Comparison of ENCODE assay signal across 18 mouse cellular contexts in the genomic region with DNA sequence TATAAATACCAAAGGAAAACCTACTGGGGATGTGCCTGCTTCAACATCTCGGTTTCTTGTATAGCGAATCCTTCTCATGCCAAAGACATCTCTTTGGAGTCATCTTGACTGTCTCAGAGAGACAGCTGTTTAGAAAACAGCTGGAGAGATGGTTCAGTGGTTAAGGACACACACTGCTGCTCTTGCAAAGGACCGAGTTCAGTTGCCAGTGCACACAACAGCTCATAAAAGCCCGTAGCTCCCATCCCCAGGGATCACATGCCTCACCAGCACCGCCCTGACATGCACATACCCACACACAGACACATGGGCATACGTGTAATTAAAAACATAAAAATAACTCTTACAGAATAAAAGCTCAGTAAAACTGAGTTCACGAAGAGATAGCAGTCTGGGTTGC. TPM values are rescaled to one million over a fixed set of nuclear protein-coding genes. Genes with fewer than 3 reads are reported as not detected.
DNase-seq lines count a peak whose midpoint lies in the region; ATAC-seq and TF ChIP-seq lines count a peak whose summit lies in the region.
"Had no signal": no experiment of that assay in that cellular context is flagged by ENCODE, and none has a peak within 500 bp of the region (broad histone marks: within the 10 kb centered on the region; RNA-seq: fewer than 3 reads in every experiment).

No protein-coding gene starts in this region.

- 82% methylated on average over 7 of the region's 7 CpGs for WGBS in heart, adult 2 months
- WGBS in limb, embryonic 11.5 days: 80% methylated on average over 7 of the region's 7 CpGs
- WGBS in limb, embryonic 10.5 days: 85% methylated on average over 7 of the region's 7 CpGs
- WGBS in limb, embryonic 12.5 days: 61% methylated on average over 7 of the region's 7 CpGs

- H3K9me3 ChIP-seq in limb, embryonic 11.5 days (ENCODE audit: control insufficient read depth, low read length): no peaks in the 10 kb centered on the region
- H3K9me3 ChIP-seq in limb, embryonic 10.5 days (replicated peaks): no peaks in the 10 kb centered on the region
- H3K9me3 ChIP-seq in CH12.LX (replicated peaks; ENCODE audit: low read length): no peaks in the 10 kb centered on the region
- H3K9me3 ChIP-seq in limb, embryonic 12.5 days: no peaks in the 10 kb centered on the region
- H3K9me3 ChIP-seq: forebrain, embryonic 13.5 days; hindbrain, embryonic 15.5 days; liver, embryonic 15.5 days; midbrain, embryonic 15.5 days had no signal

- no peaks in the 10 kb centered on the region for H3K27me3 ChIP-seq in heart, adult 2 months (ENCODE audit: control insufficient read depth, insufficient read depth, low read length)
- H3K27me3 ChIP-seq in limb, embryonic 11.5 days (ENCODE audit: control insufficient read depth, insufficient read depth, low read length): no peaks in the 10 kb centered on the region
- 0 out of 2 replicates have a peak, but pooled peaks cover 5% of the 10 kb centered on the region for H3K27me3 ChIP-seq in limb, embryonic 10.5 days (ENCODE audit: low read depth, poor library complexity, severe bottlenecking)
- no peaks in the 10 kb centered on the region for H3K27me3 ChIP-seq in CH12.LX (replicated peaks)
- no peaks in the 10 kb centered on the region; the same call in 1 of the 2 replicates for H3K27me3 ChIP-seq in limb, embryonic 12.5 days
- H3K27me3 ChIP-seq: forebrain, embryonic 13.5 days; hindbrain, embryonic 15.5 days; liver, embryonic 15.5 days; midbrain, embryonic 15.5 days; Patski had no signal

- ATAC-seq in limb, embryonic 11.5 days (ENCODE audit: insufficient number of reproducible peaks, low FRiP score, low TSS enrichment, low read depth): no peak
- ATAC-seq in limb, embryonic 12.5 days (ENCODE audit: insufficient number of reproducible peaks, insufficient read depth, low FRiP score, low TSS enrichment, low read depth): no peak
- ATAC-seq: forebrain, embryonic 13.5 days; Patski had no signal

- dilution Hi-C loops in CH12.LX (cut with MboI; ENCODE audit: extremely low pct_ligation_motif_present, extremely low pct_unique_long_range_greater_than_20kb, low sequenced_read_pairs): no loop called here

- intact Hi-C loops in heart, adult 2 months (cut with DNase I): loop anchor here (5.0 kb wide), 2 partner anchors 101 to 329 kb away; no protein-coding TSS in a partner anchor
- intact Hi-C loops in heart, postnatal 14 days (cut with DNase I): no loop called here
- intact Hi-C loops in gastrocnemius, adult 2 months (cut with DNase I): no loop called here

- TF ChIP-seq EP300 in heart, adult 2 months (IDR thresholded peaks at IDR 0.05; ENCODE audit: insufficient read depth, low read depth, low read length): no peak
- no peak for TF ChIP-seq EP300 in CH12.LX (IDR thresholded peaks at IDR 0.05; ENCODE audit: low read length)

- DNase-seq in heart, adult 2 months: no peak
- DNase-seq in heart, postnatal 14 days: no peak
- no peak for DNase-seq in limb, embryonic 11.5 days (ENCODE audit: low spot score)
- DNase-seq in limb, embryonic 10.5 days (ENCODE audit: low spot score): no peak
- peak; percentile 16 for DNase-seq in CH12.LX (ENCODE audit: extremely low read depth)
- no peak for DNase-seq in gastrocnemius, adult 2 months
- no peak for DNase-seq in layer of hippocampus, adult 9-11 months
- DNase-seq: cerebellum, postnatal 14 days; kidney, adult 9 months had no signal

- no peak overlapping the region for H3K4me3 ChIP-seq in heart, adult 2 months
- H3K4me3 ChIP-seq in limb, embryonic 11.5 days (ENCODE audit: low read depth, low read length): no peak overlapping the region
- no peak overlapping the region for H3K4me3 ChIP-seq in limb, embryonic 10.5 days
- no peak overlapping the region for H3K4me3 ChIP-seq in CH12.LX (replicated peaks in 1 of 3; ENCODE audit: low read depth in 2 of 3, low read length in 2 of 3, poor library complexity in 1 of 3)
- no peak overlapping the region for H3K4me3 ChIP-seq in limb, embryonic 12.5 days (replicated peaks)
- no peak overlapping the region for H3K4me3 ChIP-seq in gastrocnemius, adult 2 months
- H3K4me3 ChIP-seq: forebrain, embryonic 13.5 days; hindbrain, embryonic 15.5 days; liver, embryonic 15.5 days; midbrain, embryonic 15.5 days had no signal

- TF ChIP-seq CTCF in heart, adult 2 months (IDR thresholded peaks at IDR 0.05): no peak
- TF ChIP-seq CTCF in CH12.LX (conservative IDR thresholded peaks at IDR 0.05 in 1 of 2, IDR thresholded peaks at IDR 0.05 in 1 of 2; ENCODE audit: low read depth in 2 of 2, low read length in 2 of 2): no peak
- no peak for TF ChIP-seq CTCF in gastrocnemius, adult 2 months (IDR thresholded peaks at IDR 0.05)

- no peak for TF ChIP-seq POLR2A in heart, adult 2 months (IDR thresholded peaks at IDR 0.05; ENCODE audit: insufficient read depth, low read depth, low read length)
- no peak for TF ChIP-seq POLR2A in CH12.LX (IDR thresholded peaks at IDR 0.05; ENCODE audit: low read depth, low read length)

- TF ChIP-seq RAD21 in CH12.LX (IDR thresholded peaks at IDR 0.05; ENCODE audit: low read depth, low read length): no peak

- in situ Hi-C loops in CH12.LX (cut with MboI; ENCODE audit: low pct_ligation_motif_present, low pct_unique_long_range_greater_than_20kb, low sequenced_read_pairs): no loop called here

- H3K79me2 ChIP-seq in heart, adult 2 months (replicated peaks; ENCODE audit: control insufficient read depth, insufficient read depth, low read length): no peaks in the 10 kb centered on the region
- H3K79me2 ChIP-seq in CH12.LX (replicated peaks; ENCODE audit: control insufficient read depth, extremely low read depth, insufficient read depth, poor library complexity, severe bottlenecking): no peaks in the 10 kb centered on the region

- H3K4me1 ChIP-seq in heart, adult 2 months (ENCODE audit: control insufficient read depth, insufficient read depth, low read length): peaks cover 6% of the 10 kb centered on the region
- H3K4me1 ChIP-seq in limb, embryonic 11.5 days (ENCODE audit: control insufficient read depth, insufficient read depth, low read length): 0 out of 2 replicates have a peak, but pooled peaks cover 2% of the 10 kb centered on the region
- peaks cover 32% of the 10 kb centered on the region for H3K4me1 ChIP-seq in limb, embryonic 10.5 days
- peaks cover 0 to 30% of the 10 kb centered on the region in 2 experiments; a peak in 2 of 4 replicates for H3K4me1 ChIP-seq in CH12.LX (ENCODE audit: control insufficient read depth in 1 of 2, insufficient read depth in 2 of 2)
- H3K4me1 ChIP-seq in limb, embryonic 12.5 days (replicated peaks): peaks cover 33% of the 10 kb centered on the region
- H3K4me1 ChIP-seq: liver, embryonic 15.5 days; midbrain, embryonic 15.5 days had no signal

- no peak overlapping the region for H3K9ac ChIP-seq in heart, adult 2 months (ENCODE audit: low read depth, low read length)
- no peak overlapping the region for H3K9ac ChIP-seq in limb, embryonic 11.5 days (ENCODE audit: low read length)
- H3K9ac ChIP-seq in CH12.LX (ENCODE audit: insufficient read depth, low read depth): no peak overlapping the region
- no peak overlapping the region for H3K9ac ChIP-seq in limb, embryonic 12.5 days (replicated peaks)
- H3K9ac ChIP-seq: forebrain, embryonic 13.5 days; hindbrain, embryonic 15.5 days; liver, embryonic 15.5 days; midbrain, embryonic 15.5 days had no signal

- H3K36me3 ChIP-seq in heart, adult 2 months (ENCODE audit: control insufficient read depth, insufficient read depth, low read length): no peaks in the 10 kb centered on the region
- no peaks in the 10 kb centered on the region for H3K36me3 ChIP-seq in limb, embryonic 11.5 days (ENCODE audit: control insufficient read depth, insufficient read depth, low read length)
- H3K36me3 ChIP-seq in limb, embryonic 10.5 days: no peaks in the 10 kb centered on the region
- H3K36me3 ChIP-seq in CH12.LX (replicated peaks in 1 of 2; ENCODE audit: control insufficient read depth in 1 of 2, insufficient read depth in 1 of 2, low read length in 1 of 2): no peaks in the 10 kb centered on the region
- no peaks in the 10 kb centered on the region for H3K36me3 ChIP-seq in limb, embryonic 12.5 days
- H3K36me3 ChIP-seq: hindbrain, embryonic 15.5 days; liver, embryonic 15.5 days; midbrain, embryonic 15.5 days had no signal

- H3K27ac ChIP-seq in heart, adult 2 months: peak overlapping the region; percentile 27
- 0 out of 2 replicates have a peak overlapping the region, but pooled peaks have one; percentile 21 for H3K27ac ChIP-seq in limb, embryonic 11.5 days (replicated peaks; ENCODE audit: low read depth, low read length)
- H3K27ac ChIP-seq in limb, embryonic 10.5 days: no peak overlapping the region
- no peak overlapping the region for H3K27ac ChIP-seq in CH12.LX (ENCODE audit: insufficient read depth, low read depth)
- peak overlapping the region; percentile 67 for H3K27ac ChIP-seq in limb, embryonic 12.5 days
- no peak overlapping the region for H3K27ac ChIP-seq in gastrocnemius, adult 2 months
- H3K27ac ChIP-seq: forebrain, embryonic 13.5 days; hindbrain, embryonic 15.5 days; liver, embryonic 15.5 days; macrophage; midbrain, embryonic 15.5 days had no signal

- H3K4me2 ChIP-seq in limb, embryonic 11.5 days (ENCODE audit: low read depth, severe bottlenecking): no peak overlapping the region
- no peak overlapping the region for H3K4me2 ChIP-seq in CH12.LX (ENCODE audit: insufficient read depth, low read depth, poor library complexity, severe bottlenecking)
- no peak overlapping the region for H3K4me2 ChIP-seq in limb, embryonic 12.5 days
- H3K4me2 ChIP-seq: forebrain, embryonic 13.5 days; liver, embryonic 15.5 days; midbrain, embryonic 15.5 days had no signal

RNA-seq across cellular contexts. Expression of a gene that starts 10.0 kb away (rescaled TPM):
- total RNA-seq in heart, adult 2 months (2021): not detected
- polyA plus RNA-seq in heart, adult 2 months (2012; rRNA removed): 0.43 TPM in 1 of 2 replicates, not detected in the other
- under 1 TPM in 1 of 2 experiments, not detected in 1; 0.36 TPM for total RNA-seq in heart, postnatal 14 days (2021)
- 0.18 and 0.27 TPM in 2 replicates for polyA plus RNA-seq in limb, embryonic 11.5 days (2014; fragmentation: Nextera tagmentation; extraction: Ambion mirVana)
- polyA plus RNA-seq in limb, embryonic 10.5 days (2016; fragmentation: Nextera tagmentation; extraction: Ambion mirVana): not detected in 2 replicates
- total RNA-seq in CH12.LX (2012; rRNA removed) (not detected in 2 replicates), CH12.LX (2014; rRNA removed) (0.19 TPM in 1 of 2 replicates, not detected in the other)
- 1.0 TPM in 1 of 2 replicates, not detected in the other for polyA plus RNA-seq in CH12.LX (2012; ENCODE audit: insufficient read length, low read depth)
- polyA plus RNA-seq in limb, embryonic 12.5 days (2016; fragmentation: Nextera tagmentation; extraction: Ambion mirVana): 0.17 TPM in 1 of 2 replicates, not detected in the other
- not detected for total RNA-seq in gastrocnemius, adult 2 months (2021)
- total RNA-seq: adrenal gland, postnatal 4 days; granulocyte monocyte progenitor cell, adult 5-6 weeks had no signal
- polyA plus RNA-seq: macrophage had no signal

RNA-seq across cellular contexts. Expression of a gene that starts 40.6 kb away (rescaled TPM):
- 10 to 100 TPM; 56.5 to 58.0 TPM for total RNA-seq in heart, adult 2 months (2021)
- 186 and 351 TPM in 2 replicates for polyA plus RNA-seq in heart, adult 2 months (2012; rRNA removed)
- total RNA-seq in heart, postnatal 14 days (2021): 10 to 100 TPM; 53.0 to 62.6 TPM
- polyA plus RNA-seq in limb, embryonic 11.5 days (2014; fragmentation: Nextera tagmentation; extraction: Ambion mirVana): 22.5 and 26.0 TPM in 2 replicates
- 12.9 and 16.5 TPM in 2 replicates for polyA plus RNA-seq in limb, embryonic 10.5 days (2016; fragmentation: Nextera tagmentation; extraction: Ambion mirVana)
- 10.1 and 13.1 TPM in 2 replicates for total RNA-seq in CH12.LX (2012; rRNA removed)
- total RNA-seq in CH12.LX (2014; rRNA removed): 18.0 and 23.1 TPM in 2 replicates
- polyA plus RNA-seq in CH12.LX (2012; ENCODE audit: insufficient read length, low read depth): 25.6 and 34.4 TPM in 2 replicates
- polyA plus RNA-seq in limb, embryonic 12.5 days (2016; fragmentation: Nextera tagmentation; extraction: Ambion mirVana): 24.9 and 27.9 TPM in 2 replicates
- total RNA-seq in gastrocnemius, adult 2 months (2021): 10 to 100 TPM; 10.7 to 17.2 TPM
- total RNA-seq: granulocyte monocyte progenitor cell, adult 5-6 weeks had no signal
- polyA plus RNA-seq: macrophage had no signal

Comparison
In these comparisons a context has a peak if more than half of its experiments do, and no peak if none do; other contexts are left out.
1. H3K27ac ChIP-seq: peak in heart, adult 2 months (single experiment), limb, embryonic 11.5 days (single experiment) and limb, embryonic 12.5 days (single experiment); none in limb, embryonic 10.5 days (single experiment), CH12.LX (single experiment) and gastrocnemius, adult 2 months (single experiment).